Mouse (Mus musculus) liver, adult 2 months (tissue): ENCODE measurements around the gene Pdia5. TPM values are rescaled to one million over a fixed set of nuclear protein-coding genes. Genes with fewer than 3 reads are reported as not detected.

ENCODE experiments used
- DNase-seq: peaks from one replicate; pipeline ENCODE4 v3.0.0-alpha.2; 2011; ENCODE audit warnings: low read depth, low spot score; ENCODE audit errors: extremely low read depth
- H3K27ac ChIP-seq: fragments of 200-500 bp; replicated peaks from 2 replicates; pipeline ENCODE4 v1.5.1; 2012; ENCODE audit warnings: low read depth, mild to moderate bottlenecking, control low read depth, inconsistent platforms, low read length; ENCODE audit not compliant: insufficient read depth
- H3K27me3 ChIP-seq: fragments of 200-500 bp; 2 replicates; pipeline ENCODE4 v1.6.1; 2012; ENCODE audit warnings: mild to moderate bottlenecking, moderate library complexity, low read length, inconsistent platforms; ENCODE audit not compliant: control insufficient read depth, insufficient read depth
- H3K36me3 ChIP-seq: fragments of 200-500 bp; 2 replicates; pipeline ENCODE4 v1.6.1; 2012; ENCODE audit warnings: low read length, inconsistent platforms; ENCODE audit not compliant: control insufficient read depth, insufficient read depth
- H3K4me1 ChIP-seq: fragments of 200-500 bp; 2 replicates; pipeline ENCODE4 v1.6.1; 2011; ENCODE audit warnings: low read length; ENCODE audit not compliant: control insufficient read depth, insufficient read depth
- H3K4me3 ChIP-seq: fragments of 200-500 bp; 2 replicates; pipeline ENCODE4 v1.5.1; 2011; ENCODE audit warnings: low read depth, mild to moderate bottlenecking, control low read depth, low read length, moderate library complexity; ENCODE audit not compliant: insufficient read depth
- H3K79me2 ChIP-seq: fragments of 200-500 bp; 2 replicates; pipeline ENCODE4 v1.6.1; 2012; ENCODE audit warnings: inconsistent platforms, mild to moderate bottlenecking, low read length, moderate library complexity; ENCODE audit not compliant: control insufficient read depth, insufficient read depth
- H3K9ac ChIP-seq: fragments of 200-500 bp; 2 replicates; pipeline ENCODE4 v1.6.1; 2012; ENCODE audit warnings: low read depth, mild to moderate bottlenecking, control low read depth, inconsistent platforms, low read length
- CTCF ChIP-seq: fragments of 200-500 bp; IDR thresholded peaks from 2 replicates; pipeline ENCODE4 v1.5.1; 2011; ENCODE audit warnings: low read depth, low read length, control low read depth
- POLR2A ChIP-seq: fragments of 200-500 bp; IDR thresholded peaks from 2 replicates; pipeline ENCODE4 v1.6.1; 2011; ENCODE audit warnings: low read length, control low read depth; ENCODE audit not compliant: insufficient read depth; ENCODE audit errors: extremely low read depth
- WGBS: fragments of 180-500 bp; shearing (Covaris S2); methylation state at CpG from one replicate; pipeline ENCODE4 v1.1.7; 2018; 5-methylcytosine and 5-hydroxymethylcytosine counted together
- polyA plus RNA-seq: library from polyadenylated mRNA; depleted of rRNA; stranded (reverse); fragments of >200 nt; gene quantifications from 2 replicates; pipeline ENCODE4 v1.2.3, GENCODE M21; 2012
- total RNA-seq: library from RNA; depleted of rRNA; stranded (reverse); fragments of >200 nt; gene quantifications from 2 replicates; pipeline ENCODE4 v1.2.3, GENCODE M21; 2014

Pdia5 gene
- total and polyA plus RNA-seq, 2 experiments, result 32.2 to 38.1 TPM

DNA sequence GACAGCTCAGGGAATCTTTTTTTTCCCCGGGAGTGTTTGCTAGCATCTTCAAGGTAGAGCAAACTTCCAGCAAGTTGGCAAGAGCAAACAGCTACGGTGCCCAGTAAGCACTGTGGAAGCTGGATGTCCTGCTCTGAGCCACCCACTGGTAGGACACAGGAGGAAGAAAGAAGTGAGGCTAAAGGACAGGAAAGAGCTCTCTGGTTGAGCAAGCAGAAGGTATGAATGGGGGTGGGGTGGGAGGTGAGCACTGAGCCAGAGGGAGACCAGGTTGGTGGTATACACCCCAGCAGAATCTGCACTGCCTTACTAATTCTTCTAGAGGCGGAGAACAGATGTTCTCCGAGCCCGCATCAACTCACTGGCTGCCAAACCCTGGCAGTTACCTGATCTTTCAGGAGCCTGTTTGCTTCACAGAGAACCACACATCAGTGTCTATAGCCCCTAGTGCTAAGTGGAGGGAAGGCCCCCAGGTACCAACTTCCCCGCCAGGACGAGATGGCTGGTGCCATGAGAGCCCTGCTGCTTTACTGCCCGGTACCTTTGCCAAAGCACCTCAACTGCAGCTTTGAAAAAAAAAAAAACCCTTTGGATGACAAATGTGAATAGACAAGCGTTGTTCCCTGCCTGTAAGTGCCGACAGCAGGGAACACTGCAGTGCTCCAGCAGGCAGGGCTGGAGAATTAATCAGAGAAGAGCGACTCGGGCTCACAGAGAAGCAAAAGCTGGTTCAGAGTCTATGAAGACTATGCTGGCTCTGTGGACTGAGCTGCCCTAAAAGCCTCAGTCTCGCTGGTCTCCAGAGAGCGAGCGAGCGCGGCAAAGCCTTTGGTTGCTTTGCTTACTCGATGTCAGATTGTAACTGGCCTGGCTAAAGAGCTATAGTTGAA lies 67.2 kb downstream of the Pdia5 start:
- Histone ChIP-seq H3K27me3 (no peaks in the 10 kb centered on the region), H3K36me3 (peaks cover 43% of the 10 kb centered on the region), H3K4me1 (no peaks in the 10 kb centered on the region), H3K27ac (no peak overlapping the region), H3K79me2 (no peaks in the 10 kb centered on the region), H3K4me3 (no peak overlapping the region), H3K9ac (no peak overlapping the region)
- WGBS, result 95% methylated on average over 18 of the region's 18 CpGs
- TF ChIP-seq POLR2A (no peak), CTCF (no peak)
- no peak for DNase-seq

DNA sequence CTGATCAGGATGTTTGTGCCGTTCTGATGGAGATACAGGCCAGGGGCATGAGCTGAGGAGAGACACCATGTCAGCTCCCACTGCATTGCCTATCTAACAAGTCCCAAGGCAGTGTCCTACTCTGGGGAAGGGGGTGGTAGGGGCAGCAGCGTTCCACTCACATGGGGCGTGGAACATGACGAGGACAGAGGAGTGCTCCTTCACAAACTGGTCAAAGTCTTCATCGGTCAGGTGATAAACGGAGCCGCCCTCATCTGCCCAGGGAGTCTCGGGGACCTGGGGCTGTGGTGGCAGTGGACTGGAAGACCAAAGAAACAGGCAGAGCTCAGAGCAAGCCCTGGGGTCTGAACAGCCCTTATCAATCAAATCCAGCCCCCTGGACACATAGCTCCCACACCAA lies 68.0 kb downstream of the Pdia5 start:
- Histone ChIP-seq H3K27me3 (no peaks in the 10 kb centered on the region), H3K27ac (no peak overlapping the region), H3K9ac (no peak overlapping the region), H3K79me2 (no peaks in the 10 kb centered on the region), H3K36me3 (peaks cover 43% of the 10 kb centered on the region), H3K4me1 (no peaks in the 10 kb centered on the region), H3K4me3 (no peak overlapping the region)
- no peak for DNase-seq
- TF ChIP-seq POLR2A (no peak), CTCF (no peak)
- WGBS, result 91% methylated on average over 8 of the region's 8 CpGs

DNA sequence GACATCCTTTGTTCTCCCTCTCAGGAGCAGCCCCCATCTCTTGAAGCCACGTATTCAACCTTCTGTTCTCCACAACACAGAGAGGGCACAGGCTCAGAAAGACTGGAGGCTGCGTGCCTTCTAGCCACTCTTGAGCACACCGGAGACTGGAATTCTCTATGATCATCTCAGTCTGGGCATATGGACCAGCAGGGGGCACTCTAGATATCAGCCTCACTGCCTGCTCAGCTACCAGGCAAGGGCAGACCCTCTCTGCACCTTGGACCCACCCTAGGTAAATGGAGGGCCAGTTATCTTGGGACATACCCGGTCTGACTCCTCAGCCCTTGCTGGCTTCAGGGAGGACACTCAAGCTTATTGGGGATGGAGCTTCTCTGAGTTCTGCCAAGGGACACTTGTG lies 68.5 kb downstream of the Pdia5 start:
- Histone ChIP-seq H3K27me3 (no peaks in the 10 kb centered on the region), H3K4me3 (no peak overlapping the region), H3K9ac (no peak overlapping the region), H3K27ac (no peak overlapping the region), H3K79me2 (no peaks in the 10 kb centered on the region), H3K4me1 (no peaks in the 10 kb centered on the region), H3K36me3 (peaks cover 46% of the 10 kb centered on the region)
- WGBS, result 87% methylated on average over 4 of the region's 4 CpGs
- DNase-seq, result no peak
- TF ChIP-seq CTCF (peak; percentile 58), POLR2A (no peak)

DNA sequence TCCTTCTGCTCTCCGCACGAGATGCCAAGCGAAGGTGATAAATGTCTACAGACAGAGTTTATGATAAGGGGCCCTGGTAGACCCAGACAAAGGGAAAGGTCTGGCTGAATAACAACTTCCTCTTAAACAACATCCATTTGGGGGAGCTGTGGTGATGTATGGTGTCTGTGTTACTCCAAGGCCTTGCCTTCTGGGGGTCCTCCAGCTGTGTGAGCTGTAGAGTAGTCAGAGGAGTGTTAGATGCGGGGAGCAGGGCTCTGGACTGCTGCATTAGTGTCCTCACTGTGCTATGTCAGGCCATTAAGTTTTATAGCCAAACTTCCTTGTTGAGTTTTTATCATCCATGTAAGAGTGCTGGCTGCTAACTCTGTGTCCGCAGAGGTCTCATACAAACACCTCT lies 76.1 kb downstream of the Pdia5 start:
- no peak for TF ChIP-seq POLR2A
- no peak for TF ChIP-seq CTCF

DNA sequence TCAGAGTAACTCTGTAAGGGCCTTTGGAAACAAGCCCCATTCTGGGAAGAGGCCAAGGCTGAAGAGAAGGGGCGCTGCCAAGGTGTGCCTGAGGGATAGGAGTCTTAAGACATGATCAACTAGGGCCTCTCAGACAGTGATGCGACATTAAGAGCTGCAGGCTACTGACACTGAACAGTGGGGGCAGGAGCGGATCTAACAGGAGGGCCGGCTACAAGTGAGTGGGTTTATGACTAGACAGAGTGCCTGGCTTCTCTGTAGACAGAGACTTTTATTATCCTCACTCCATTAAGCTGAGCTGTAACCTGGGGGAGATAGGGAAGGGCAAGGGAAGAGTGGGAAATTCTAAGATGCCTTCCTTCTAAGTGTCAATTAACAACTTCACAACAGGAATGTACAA lies 84.0 kb downstream of the Pdia5 start:
- Histone ChIP-seq H3K4me1 (peaks cover 6% of the 10 kb centered on the region), H3K36me3 (peaks cover 68% of the 10 kb centered on the region), H3K9ac (no peak overlapping the region), H3K4me3 (no peak overlapping the region), H3K27me3 (no peaks in the 10 kb centered on the region), H3K79me2 (no peaks in the 10 kb centered on the region), H3K27ac (no peak overlapping the region)
- no peak for TF ChIP-seq POLR2A
- no peak for TF ChIP-seq CTCF
- 97% methylated on average over 4 of the region's 4 CpGs for WGBS
- no peak for DNase-seq

More for the DNA sequence above, 76.1 kb downstream of the Pdia5 start:
- H3K4me1 ChIP-seq, result no peaks in the 10 kb centered on the region
- no peak for DNase-seq
- H3K79me2 ChIP-seq, result no peaks in the 10 kb centered on the region
- H3K27ac ChIP-seq, result no peak overlapping the region
- H3K27me3 ChIP-seq, result no peaks in the 10 kb centered on the region
- H3K9ac ChIP-seq, result no peak overlapping the region
- H3K4me3 ChIP-seq, result no peak overlapping the region
- 94% methylated on average over 5 of the region's 5 CpGs for WGBS
- peaks cover 52% of the 10 kb centered on the region for H3K36me3 ChIP-seq

DNA sequence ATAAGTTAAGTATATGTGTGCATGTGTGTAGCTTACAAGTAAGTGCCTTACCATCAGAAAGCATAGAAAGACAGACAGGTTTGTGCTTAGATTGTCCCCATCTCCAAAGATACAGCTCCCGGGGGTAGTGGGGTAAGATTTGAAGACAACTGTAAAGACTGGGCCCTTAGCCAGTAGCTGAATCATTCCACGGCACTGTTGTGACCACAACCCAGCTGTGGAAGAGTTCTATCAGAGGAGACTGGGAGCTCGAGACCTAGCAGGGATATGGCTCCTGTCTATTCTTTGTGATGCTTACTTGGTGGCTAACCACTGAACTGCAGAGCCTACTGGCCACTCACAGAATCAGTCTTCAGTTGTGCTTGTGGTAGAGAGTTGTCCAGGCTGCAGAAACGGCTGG lies 84.5 kb downstream of the Pdia5 start:
- no peak overlapping the region for H3K4me3 ChIP-seq
- no peaks in the 10 kb centered on the region for H3K79me2 ChIP-seq
- WGBS, result 93% methylated on average over 4 of the region's 4 CpGs
- no peak for TF ChIP-seq CTCF
- TF ChIP-seq POLR2A, result no peak
- H3K27ac ChIP-seq, result no peak overlapping the region
- H3K27me3 ChIP-seq, result no peaks in the 10 kb centered on the region
- peaks cover 10% of the 10 kb centered on the region for H3K4me1 ChIP-seq
- no peak for DNase-seq
- peaks cover 64% of the 10 kb centered on the region for H3K36me3 ChIP-seq
- H3K9ac ChIP-seq, result no peak overlapping the region
